Mouse (Mus musculus) right cerebral cortex, adult 2 months (tissue): ENCODE measurements around the gene Srd5a3.

Experiments
- DNase-seq, 2 experiments: peaks; one replicate each; pipeline ENCODE4 v3.0.0; 2021 to 2022; ENCODE audit warnings: low spot score in 2 of 2

Gene Srd5a3

GRCm38 (mm10) chr5:76152956-76153355, 12.9 kb downstream of the Srd5a3 start:
- no peak for DNase-seq

GRCm38 (mm10) chr5:76153430-76153829, 13.4 kb downstream of the Srd5a3 start:
- no peak for DNase-seq

DNA sequence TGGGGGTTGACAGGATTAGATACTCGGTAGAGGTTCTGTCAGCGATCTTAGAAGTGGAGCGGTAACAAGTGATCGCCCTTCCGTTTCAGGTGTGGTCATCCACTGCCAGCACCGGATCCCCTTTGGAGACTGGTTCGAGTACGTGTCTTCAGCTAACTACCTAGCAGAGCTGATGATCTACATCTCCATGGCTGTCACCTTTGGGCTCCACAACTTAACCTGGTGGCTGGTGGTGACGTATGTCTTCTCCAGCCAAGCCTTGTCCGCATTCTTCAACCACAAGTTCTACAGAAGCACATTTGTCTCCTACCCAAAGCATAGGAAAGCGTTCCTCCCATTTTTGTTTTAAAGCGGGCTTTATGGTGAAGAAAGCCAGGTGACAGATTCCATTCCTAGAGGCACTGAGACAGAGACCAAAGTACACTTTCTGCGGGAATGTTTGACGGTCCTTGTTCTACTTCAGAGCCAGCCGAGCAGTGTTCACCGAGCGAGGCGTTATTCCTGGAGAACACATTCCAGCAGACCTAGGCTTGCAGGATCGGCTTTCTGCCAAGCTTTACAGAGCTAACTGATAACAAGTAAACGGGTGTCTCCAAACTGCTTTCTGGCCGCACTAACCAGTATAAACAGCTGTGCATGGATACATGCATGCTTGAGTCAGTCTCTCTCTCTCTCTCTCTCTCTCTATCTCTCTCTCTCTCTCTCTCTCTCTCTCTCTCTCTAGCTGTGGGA, 14.5 kb downstream of the Srd5a3 start:
- DNase-seq, result no peak

DNA sequence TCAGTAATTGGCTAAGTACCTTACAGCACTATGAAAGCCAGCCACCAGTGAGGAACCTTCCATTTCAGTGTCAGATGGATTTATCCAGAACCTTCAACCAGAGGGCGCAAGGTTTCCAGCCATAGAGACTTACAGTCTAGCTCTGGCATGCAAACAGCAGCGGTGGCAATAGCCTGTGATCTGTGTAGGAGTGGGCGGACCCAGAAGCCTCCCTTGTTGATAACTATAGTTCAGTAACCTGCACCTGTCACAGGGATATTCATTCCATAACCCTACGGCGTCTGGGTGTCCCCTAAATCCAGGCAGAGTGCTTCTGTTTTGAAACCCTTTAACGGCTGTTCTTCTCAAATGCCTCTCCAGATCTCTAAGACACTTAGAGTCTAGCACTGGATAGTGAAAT, 19.5 kb downstream of the Srd5a3 start:
- DNase-seq, result no peak

GRCm38 (mm10) chr5:76160086-76160485, 20.0 kb downstream of the Srd5a3 start:
- no peak for DNase-seq

- no peak for DNase-seq
Measured at GRCm38 (mm10) chr5:76161491-76161890, 21.4 kb downstream of the Srd5a3 start.

GRCm38 (mm10) chr5:76162926-76163325, 22.9 kb downstream of the Srd5a3 start:
- DNase-seq, result no peak

DNA sequence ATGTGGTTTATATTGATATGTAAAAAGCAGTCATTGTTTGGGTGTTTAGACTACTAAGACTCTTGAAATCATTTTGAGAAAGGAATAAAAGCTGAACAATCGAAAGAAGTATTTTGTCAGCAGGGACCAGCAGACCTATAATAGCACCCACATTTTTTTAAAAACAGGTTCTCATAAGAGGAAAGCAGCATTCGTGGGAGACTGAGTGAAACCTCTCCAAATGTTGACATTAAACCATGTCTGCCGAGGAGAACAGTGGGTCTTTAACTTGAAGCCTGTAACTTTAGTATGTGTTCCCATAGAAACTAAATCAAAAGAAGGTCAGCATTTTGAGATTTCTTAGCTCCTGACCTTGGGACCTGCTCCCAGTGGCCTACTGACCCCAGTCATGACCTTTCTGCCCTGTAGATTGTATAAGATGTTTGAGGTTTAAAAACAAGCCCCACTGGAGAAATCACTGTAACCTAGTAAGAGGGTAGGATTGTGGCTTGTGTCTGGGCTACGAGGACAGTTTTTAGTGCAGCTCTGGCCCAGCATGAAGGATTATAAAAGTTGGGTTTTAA, 23.8 kb downstream of the Srd5a3 start:
- no peak for DNase-seq

DNA sequence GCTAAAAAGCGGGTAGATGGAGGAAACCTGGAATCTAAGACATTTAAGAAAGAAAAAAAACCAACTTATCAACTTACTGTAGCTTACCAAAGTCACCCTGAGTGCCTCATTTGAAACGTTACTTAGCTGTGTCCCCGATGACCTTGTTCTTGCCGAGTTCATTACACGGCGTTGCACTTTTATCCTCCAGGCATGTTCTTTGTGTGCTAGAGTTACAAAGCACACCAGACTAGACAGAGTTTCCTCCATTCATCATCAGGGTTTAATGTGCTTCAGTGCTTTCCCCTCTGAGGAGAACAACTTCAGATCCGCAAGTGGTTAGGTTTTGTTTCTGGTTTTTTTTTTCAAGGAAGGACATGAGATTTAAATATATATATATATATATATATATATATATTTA, 24.8 kb downstream of the Srd5a3 start:
- no peak for DNase-seq

- no peak for DNase-seq
Measured at GRCm38 (mm10) chr5:76170522-76170921, 30.5 kb downstream of the Srd5a3 start.

DNA sequence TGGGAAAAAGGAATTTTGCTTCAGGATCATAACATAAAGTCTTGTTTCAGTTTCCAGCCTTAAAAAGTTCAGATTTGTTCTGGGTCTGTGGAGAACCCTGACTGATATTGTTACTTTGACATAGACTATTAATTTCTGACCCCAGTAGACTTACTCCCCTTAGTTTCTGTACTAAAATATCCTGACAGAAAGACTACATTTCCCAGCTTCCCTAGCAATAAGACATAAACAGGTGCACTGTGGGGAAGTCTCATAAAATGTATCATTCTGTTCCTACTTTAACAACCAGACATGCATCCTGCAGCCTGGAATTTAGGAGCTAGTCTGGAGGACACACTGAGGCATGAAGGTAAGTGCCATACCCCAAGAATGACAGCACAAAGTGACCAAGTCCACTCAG, 31.0 kb downstream of the Srd5a3 start:
- DNase-seq, result no peak

DNA sequence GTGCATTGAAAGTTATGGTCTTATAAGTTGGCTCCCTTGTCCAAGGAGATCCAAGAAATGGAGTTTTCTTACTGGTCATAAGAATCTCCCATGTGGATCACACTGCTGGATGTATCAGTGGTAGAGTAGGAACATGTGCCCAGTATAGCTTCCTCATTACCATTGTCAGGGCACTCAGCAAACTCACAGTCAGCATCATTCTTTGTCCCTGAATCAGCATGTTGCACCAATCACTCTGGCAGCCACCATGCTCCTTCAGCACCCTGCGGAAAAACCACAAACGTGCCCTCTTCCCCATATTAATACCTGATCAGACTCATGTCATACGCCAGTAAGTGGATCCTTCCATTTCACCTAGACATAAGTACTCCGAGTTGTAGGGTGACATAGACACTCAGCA, 35.0 kb downstream of the Srd5a3 start:
- no peak for DNase-seq

GRCm38 (mm10) chr5:76176411-76176810, 36.3 kb downstream of the Srd5a3 start:
- no peak for DNase-seq

DNA sequence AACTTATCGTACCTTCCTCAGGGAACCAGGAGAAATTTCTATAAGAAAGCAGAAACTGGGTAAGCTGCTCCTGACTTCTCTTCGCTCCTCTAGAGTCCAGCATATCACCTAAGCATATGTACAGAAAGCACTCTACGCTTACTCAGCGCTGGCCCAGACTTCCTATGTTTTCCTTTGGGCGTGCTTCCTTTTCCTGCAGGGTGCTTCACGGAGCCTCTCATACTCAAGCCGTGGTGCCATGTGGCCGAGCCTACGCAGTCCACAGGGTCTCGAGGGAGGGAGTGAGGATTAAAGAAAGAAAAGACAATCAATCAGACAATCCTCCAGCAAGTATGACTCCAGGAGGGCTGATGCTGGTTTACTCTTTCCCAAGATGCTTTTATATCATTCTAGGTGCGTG, 36.8 kb downstream of the Srd5a3 start:
- no peak for DNase-seq

GRCm38 (mm10) chr5:76177664-76178063, 37.6 kb downstream of the Srd5a3 start:
- no peak for DNase-seq

DNA sequence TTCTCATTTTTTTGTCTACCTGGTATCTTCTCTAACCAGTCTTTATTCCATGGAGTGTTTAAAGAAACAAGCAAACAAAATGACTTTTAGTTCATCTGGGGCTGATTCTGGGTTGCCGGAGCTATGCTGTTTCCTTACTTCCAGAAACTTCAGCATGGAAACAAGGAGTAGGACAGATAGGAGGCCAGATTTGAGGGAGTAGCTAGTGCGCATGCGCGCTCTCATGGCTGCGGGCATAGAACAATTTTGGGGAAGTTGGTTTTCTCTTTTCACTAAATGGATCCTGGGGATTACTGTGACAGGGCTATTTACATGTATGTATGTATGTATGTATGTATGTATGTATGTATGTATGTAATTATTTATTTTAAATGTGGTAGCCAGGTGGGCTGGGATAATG, 39.1 kb downstream of the Srd5a3 start:
- no peak for DNase-seq

GRCm38 (mm10) chr5:76179791-76180190, 39.7 kb downstream of the Srd5a3 start:
- DNase-seq, result no peak

DNA sequence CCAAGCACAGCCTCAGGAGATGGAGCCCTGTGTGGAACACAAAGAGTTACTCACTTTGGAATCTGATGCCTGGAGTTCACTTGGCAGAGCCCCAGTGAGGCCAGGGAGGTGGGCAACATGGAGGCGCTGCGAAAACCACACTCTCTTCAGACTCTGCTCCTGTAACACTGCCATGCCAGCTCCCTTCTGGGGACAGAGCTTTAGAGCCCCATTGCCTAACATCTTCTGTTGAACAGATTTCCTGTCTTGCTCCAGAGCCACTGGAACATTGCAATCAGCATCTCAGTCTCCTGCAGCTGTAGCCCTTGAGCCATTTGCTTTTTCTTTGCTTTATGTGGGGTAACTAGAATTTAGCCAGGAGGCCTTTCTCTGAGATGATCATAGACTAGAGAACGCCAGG, 42.3 kb downstream of the Srd5a3 start:
- no peak for DNase-seq

DNA sequence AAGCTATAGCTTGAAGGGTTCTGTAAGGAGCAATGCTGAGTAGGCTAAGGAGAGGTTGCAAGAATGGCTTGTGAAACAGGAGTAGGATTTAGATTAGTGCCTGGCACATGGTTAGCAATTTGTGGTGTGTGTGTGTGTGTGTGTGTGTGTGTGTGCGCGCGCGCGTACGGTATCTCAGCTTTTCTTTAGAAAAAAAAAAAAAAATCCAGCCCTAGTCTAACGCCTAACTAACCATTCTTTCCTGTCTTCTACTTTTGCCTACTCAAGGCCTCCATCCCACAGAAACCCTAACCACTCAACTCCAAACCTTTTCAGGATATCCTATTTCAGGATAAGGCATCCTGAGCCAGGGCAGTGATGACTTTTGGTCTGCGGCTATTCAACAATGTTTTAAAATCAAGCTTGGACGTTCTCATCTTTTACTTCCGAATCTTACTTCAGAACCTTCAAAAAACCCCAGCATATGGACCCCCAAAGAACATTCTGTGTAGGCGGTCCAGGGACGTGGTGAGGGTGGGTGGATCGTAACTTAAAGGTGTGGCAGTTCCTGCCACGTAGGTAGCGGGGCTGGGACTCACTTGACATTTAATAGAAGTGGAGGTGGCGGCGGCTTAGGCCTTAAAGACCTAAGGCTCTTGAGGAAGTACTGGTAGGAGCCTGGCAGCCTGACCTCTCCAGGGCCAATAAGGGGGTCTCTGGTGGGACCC, 43.1 kb downstream of the Srd5a3 start:
- DNase-seq, result no peak

DNA sequence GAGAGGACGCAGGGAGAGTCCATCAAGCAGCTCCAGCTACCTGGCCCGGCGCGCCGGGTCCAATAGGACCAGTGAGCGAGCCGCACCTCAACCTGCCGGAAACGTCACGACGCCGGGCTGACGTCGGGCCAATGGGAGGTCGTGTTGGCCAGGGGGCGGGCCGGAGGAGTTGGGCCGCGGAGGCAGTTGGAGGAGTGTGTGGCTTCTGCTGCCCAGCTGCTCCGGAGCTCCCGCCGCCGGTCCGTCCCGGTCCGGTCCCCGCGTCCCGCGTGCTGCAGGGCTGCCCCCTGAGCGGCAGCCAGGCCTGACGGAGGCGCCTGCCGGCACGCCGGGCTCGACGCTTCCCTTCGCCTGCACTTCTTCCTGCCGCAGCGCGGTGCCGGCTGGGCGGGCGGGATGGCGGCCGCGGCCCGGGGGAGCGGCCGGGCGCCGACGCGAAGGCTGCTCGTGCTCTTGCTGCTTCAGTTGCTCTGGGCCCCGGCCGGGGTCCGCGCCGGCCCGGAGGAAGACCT, 43.7 kb downstream of the Srd5a3 start, which contains the start of gene Tmem165:
Tmem165 (plus strand) TSS at position 131 of the 512 bp plus-strand sequence.
- peak; percentile 95 to 96 for DNase-seq

DNA sequence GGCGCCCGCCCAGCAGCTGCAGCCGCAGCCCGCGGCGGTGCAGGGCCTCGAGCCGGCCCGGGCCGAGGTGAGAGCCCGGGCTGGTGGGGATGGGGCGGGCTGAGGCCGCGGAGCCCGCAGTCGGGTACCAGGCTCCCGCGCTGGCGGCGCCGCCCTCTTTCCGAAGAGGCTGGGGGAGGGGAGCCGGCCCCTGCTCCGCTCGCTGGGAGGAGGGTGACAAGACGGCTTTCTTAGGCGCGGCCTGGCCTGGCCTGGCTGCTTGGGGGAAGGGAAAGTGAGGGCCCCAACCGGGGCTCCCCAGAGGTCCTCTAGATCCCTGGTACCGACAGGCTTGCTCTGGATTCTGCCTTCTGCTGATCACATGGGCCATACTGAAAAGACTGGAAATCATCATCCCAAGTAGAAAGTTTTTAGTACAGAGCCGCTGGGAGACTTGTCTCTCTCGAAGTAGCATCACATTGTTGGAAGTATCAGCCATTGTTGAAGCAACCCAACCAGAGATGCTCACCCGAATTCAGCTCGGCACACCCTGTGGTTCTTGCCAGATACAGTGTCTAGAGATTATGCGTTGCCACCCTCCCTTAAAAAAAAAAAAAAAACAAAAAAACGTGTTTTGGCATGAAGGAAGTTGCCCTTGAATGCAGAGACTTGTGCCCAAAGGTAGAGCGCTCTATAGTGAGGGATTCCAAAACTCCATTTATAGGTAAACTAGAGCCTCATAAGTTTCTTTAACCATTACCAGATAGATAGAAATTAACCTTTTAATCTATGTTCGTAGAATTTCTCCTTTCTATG, 44.4 kb downstream of the Srd5a3 start:
- peak; percentile 42 to 45 for DNase-seq

GRCm38 (mm10) chr5:76187885-76188284, 47.8 kb downstream of the Srd5a3 start:
- DNase-seq, result no peak
